Mouse (Mus musculus): ENCODE results near the gene Spa17. TPM values are rescaled to one million over a fixed set of nuclear protein-coding genes. Genes with fewer than 3 reads are reported as not detected.

The Spa17 gene
- polyA plus RNA-seq, 1 experiment from 2014 or later = 17.0 TPM

- 86% methylated on average over 3 of the region's 3 CpGs for WGBS
- H3K4me2 ChIP-seq (replicated peaks) = no peak overlapping the region
- H3K4me1 ChIP-seq = no peaks in the 10 kb centered on the region
- no peaks in the 10 kb centered on the region for H3K9me3 ChIP-seq
- no peak overlapping the region for H3K9ac ChIP-seq
- ATAC-seq (ENCODE audit: low FRiP score, low read depth) = no peak
- no peak overlapping the region for H3K4me3 ChIP-seq
- no peak overlapping the region for H3K27ac ChIP-seq
- H3K27me3 ChIP-seq (replicated peaks) = no peaks in the 10 kb centered on the region
- H3K36me3 ChIP-seq = no peaks in the 10 kb centered on the region
Observed at GRCm38 (mm10) chr9:37634269-37634668, 20.7 kb upstream of the Spa17 start.

- H3K36me3 ChIP-seq = no peaks in the 10 kb centered on the region
- H3K9me3 ChIP-seq = no peaks in the 10 kb centered on the region
- no peaks in the 10 kb centered on the region for H3K4me1 ChIP-seq
- no peak overlapping the region for H3K4me3 ChIP-seq
- WGBS = 81% methylated on average over 2 of the region's 2 CpGs
- no peak for ATAC-seq (ENCODE audit: low FRiP score, low read depth)
- no peak overlapping the region for H3K9ac ChIP-seq
- H3K27me3 ChIP-seq (replicated peaks) = no peaks in the 10 kb centered on the region
- H3K27ac ChIP-seq = no peak overlapping the region
- no peak overlapping the region for H3K4me2 ChIP-seq (replicated peaks)
Observed at GRCm38 (mm10) chr9:37632305-37632704, 18.8 kb upstream of the Spa17 start.

GRCm38 (mm10) chr9:37629941-37630340 is 16.4 kb upstream of the Spa17 start:
- no peak overlapping the region for H3K27ac ChIP-seq
- H3K27me3 ChIP-seq (replicated peaks) = no peaks in the 10 kb centered on the region
- peaks cover 12% of the 10 kb centered on the region for H3K4me1 ChIP-seq
- H3K9me3 ChIP-seq = no peaks in the 10 kb centered on the region
- 97% methylated on average over 2 of the region's 2 CpGs for WGBS
- no peak overlapping the region for H3K9ac ChIP-seq
- ATAC-seq (ENCODE audit: low FRiP score, low read depth) = no peak
- no peak overlapping the region for H3K4me3 ChIP-seq
- no peaks in the 10 kb centered on the region for H3K36me3 ChIP-seq
- H3K4me2 ChIP-seq (replicated peaks) = no peak overlapping the region

GRCm38 (mm10) chr9:37628581-37628980 is 15.1 kb upstream of the Spa17 start:
- no peak overlapping the region for H3K4me2 ChIP-seq (replicated peaks)
- H3K36me3 ChIP-seq = no peaks in the 10 kb centered on the region
- no peak overlapping the region for H3K4me3 ChIP-seq
- ATAC-seq (ENCODE audit: low FRiP score, low read depth) = no peak
- H3K9ac ChIP-seq = no peak overlapping the region
- peaks cover 12% of the 10 kb centered on the region for H3K4me1 ChIP-seq
- no peak overlapping the region for H3K27ac ChIP-seq
- H3K27me3 ChIP-seq (replicated peaks) = no peaks in the 10 kb centered on the region
- WGBS = 35% methylated on average over 4 of the region's 4 CpGs
- H3K9me3 ChIP-seq = no peaks in the 10 kb centered on the region

GRCm38 (mm10) chr9:37627263-37627662 is 13.7 kb upstream of the Spa17 start:
- Histone ChIP-seq H3K36me3 (no peaks in the 10 kb centered on the region), H3K27ac (no peak overlapping the region), H3K27me3 (replicated peaks) (no peaks in the 10 kb centered on the region), H3K4me3 (no peak overlapping the region), H3K9ac (no peak overlapping the region), H3K9me3 (no peaks in the 10 kb centered on the region), H3K4me2 (replicated peaks) (no peak overlapping the region), H3K4me1 (peaks cover 12% of the 10 kb centered on the region)
- ATAC-seq (ENCODE audit: low FRiP score, low read depth) = no peak
- WGBS = 97% methylated on average over 1 of the region's 1 CpGs

GRCm38 (mm10) chr9:37626103-37626567 is 12.6 kb upstream of the Spa17 start:
- no peaks in the 10 kb centered on the region for H3K9me3 ChIP-seq
- no peak overlapping the region for H3K9ac ChIP-seq
- peaks cover 12% of the 10 kb centered on the region for H3K4me1 ChIP-seq
- H3K27ac ChIP-seq = peak overlapping the region; percentile 72
- H3K27me3 ChIP-seq (replicated peaks) = no peaks in the 10 kb centered on the region
- H3K4me3 ChIP-seq = no peak overlapping the region
- H3K4me2 ChIP-seq (replicated peaks) = peak overlapping the region; percentile 43
- 8% methylated on average over 3 of the region's 3 CpGs for WGBS
- peak; percentile 76 for ATAC-seq (ENCODE audit: low FRiP score, low read depth)
- no peaks in the 10 kb centered on the region for H3K36me3 ChIP-seq

GRCm38 (mm10) chr9:37625641-37626040 is 12.1 kb upstream of the Spa17 start:
- no peak overlapping the region for H3K9ac ChIP-seq
- no peaks in the 10 kb centered on the region for H3K27me3 ChIP-seq (replicated peaks)
- peak overlapping the region; percentile 72 for H3K27ac ChIP-seq
- no peaks in the 10 kb centered on the region for H3K9me3 ChIP-seq
- peak; percentile 86 for ATAC-seq (ENCODE audit: low FRiP score, low read depth)
- WGBS = 14% methylated on average over 7 of the region's 7 CpGs
- H3K4me3 ChIP-seq = no peak overlapping the region
- peaks cover 12% of the 10 kb centered on the region for H3K4me1 ChIP-seq
- H3K36me3 ChIP-seq = no peaks in the 10 kb centered on the region
- H3K4me2 ChIP-seq (replicated peaks) = peak overlapping the region; percentile 43

- H3K4me2 ChIP-seq (replicated peaks) = no peak overlapping the region
- no peaks in the 10 kb centered on the region for H3K27me3 ChIP-seq (replicated peaks)
Observed at GRCm38 (mm10) chr9:37625129-37625528, 11.6 kb upstream of the Spa17 start.

GRCm38 (mm10) chr9:37624502-37624901 is 11.0 kb upstream of the Spa17 start:
- H3K9me3 ChIP-seq = no peaks in the 10 kb centered on the region
- WGBS = 86% methylated on average over 1 of the region's 1 CpGs
- ATAC-seq (ENCODE audit: low FRiP score, low read depth) = no peak
- H3K4me2 ChIP-seq (replicated peaks) = no peak overlapping the region
- H3K4me1 ChIP-seq = peaks cover 12% of the 10 kb centered on the region
- H3K36me3 ChIP-seq = no peaks in the 10 kb centered on the region
- no peak overlapping the region for H3K9ac ChIP-seq
- no peaks in the 10 kb centered on the region for H3K27me3 ChIP-seq (replicated peaks)
- no peak overlapping the region for H3K27ac ChIP-seq
- no peak overlapping the region for H3K4me3 ChIP-seq

More at GRCm38 (mm10) chr9:37625129-37625528, 11.6 kb upstream of the Spa17 start:
- ATAC-seq (ENCODE audit: low FRiP score, low read depth) = peak; percentile 72
- H3K4me1 ChIP-seq = peaks cover 12% of the 10 kb centered on the region
- no peak overlapping the region for H3K9ac ChIP-seq
- no peaks in the 10 kb centered on the region for H3K9me3 ChIP-seq
- WGBS = 26% methylated on average over 3 of the region's 3 CpGs
- H3K4me3 ChIP-seq = no peak overlapping the region
- H3K27ac ChIP-seq = 0 out of 2 replicates have a peak overlapping the region, but pooled peaks have one; percentile 72
- H3K36me3 ChIP-seq = no peaks in the 10 kb centered on the region

GRCm38 (mm10) chr9:37623981-37624380 is 10.5 kb upstream of the Spa17 start:
- no peaks in the 10 kb centered on the region for H3K27me3 ChIP-seq (replicated peaks)
- H3K36me3 ChIP-seq = no peaks in the 10 kb centered on the region
- no peak for ATAC-seq (ENCODE audit: low FRiP score, low read depth)
- H3K9ac ChIP-seq = no peak overlapping the region
- WGBS = 91% methylated on average over 3 of the region's 3 CpGs
- H3K4me1 ChIP-seq = peaks cover 12% of the 10 kb centered on the region
- no peak overlapping the region for H3K4me2 ChIP-seq (replicated peaks)
- H3K9me3 ChIP-seq = no peaks in the 10 kb centered on the region
- no peak overlapping the region for H3K4me3 ChIP-seq
- H3K27ac ChIP-seq = no peak overlapping the region

- H3K27ac ChIP-seq = no peak overlapping the region
- H3K36me3 ChIP-seq = no peaks in the 10 kb centered on the region
- no peak overlapping the region for H3K9ac ChIP-seq
- peaks cover 9% of the 10 kb centered on the region for H3K4me1 ChIP-seq
- WGBS = 85% methylated on average over 6 of the region's 6 CpGs
- H3K4me3 ChIP-seq = no peak overlapping the region
- no peaks in the 10 kb centered on the region for H3K27me3 ChIP-seq (replicated peaks)
- H3K9me3 ChIP-seq = no peaks in the 10 kb centered on the region
- H3K4me2 ChIP-seq (replicated peaks) = no peak overlapping the region
- ATAC-seq (ENCODE audit: low FRiP score, low read depth) = no peak
Observed at GRCm38 (mm10) chr9:37621290-37621689, 7.8 kb upstream of the Spa17 start.

- H3K4me3 ChIP-seq = no peak overlapping the region
- H3K36me3 ChIP-seq = no peaks in the 10 kb centered on the region
- H3K27me3 ChIP-seq (replicated peaks) = no peaks in the 10 kb centered on the region
- peaks cover 5% of the 10 kb centered on the region for H3K4me1 ChIP-seq
- no peak overlapping the region for H3K9ac ChIP-seq
- WGBS = 62% methylated on average over 2 of the region's 2 CpGs
- H3K4me2 ChIP-seq (replicated peaks) = no peak overlapping the region
- H3K27ac ChIP-seq = no peak overlapping the region
- no peak for ATAC-seq (ENCODE audit: low FRiP score, low read depth)
- no peaks in the 10 kb centered on the region for H3K9me3 ChIP-seq
Observed at GRCm38 (mm10) chr9:37616770-37617169, 3.2 kb upstream of the Spa17 start.

GRCm38 (mm10) chr9:37615220-37615619 is 1.7 kb upstream of the Spa17 start:
- Histone ChIP-seq H3K9ac (no peak overlapping the region), H3K4me2 (replicated peaks) (no peak overlapping the region), H3K9me3 (no peaks in the 10 kb centered on the region), H3K4me3 (no peak overlapping the region), H3K36me3 (no peaks in the 10 kb centered on the region), H3K27ac (no peak overlapping the region), H3K27me3 (replicated peaks) (no peaks in the 10 kb centered on the region), H3K4me1 (peaks cover 5% of the 10 kb centered on the region)
- WGBS = 70% methylated on average over 5 of the region's 5 CpGs
- ATAC-seq (ENCODE audit: low FRiP score, low read depth) = no peak

Data from neural tube, embryonic 12.5 days (tissue).